12 mouse cellular contexts compared by ENCODE assay signal in the genomic region with DNA sequence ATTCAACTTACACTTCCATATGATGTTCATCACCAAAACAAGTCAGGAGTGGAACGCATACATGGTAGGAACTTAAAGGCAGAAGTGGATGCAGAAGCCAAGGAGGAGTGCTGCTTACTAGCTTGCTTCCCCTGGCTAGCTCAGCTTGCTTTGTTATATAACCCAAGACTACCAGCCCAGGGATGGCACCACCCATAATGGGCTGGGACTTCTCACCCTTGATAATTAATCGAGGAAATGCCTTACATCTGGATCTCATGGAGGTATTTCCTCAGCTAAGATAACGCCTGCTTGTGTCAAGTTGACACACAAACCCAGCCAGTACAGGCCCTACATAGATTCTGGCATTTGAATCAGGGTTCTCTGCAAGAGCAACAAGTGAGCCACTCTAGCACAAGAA. TPM values are rescaled to one million over a fixed set of nuclear protein-coding genes. Genes with fewer than 3 reads are reported as not detected.
"Had no signal": no experiment of that assay in that cellular context is flagged by ENCODE, and none has a peak within 500 bp of the region (broad histone marks: within the 10 kb centered on the region; RNA-seq: fewer than 3 reads in every experiment).

No protein-coding gene starts in this region.

- DNase-seq: liver, postnatal 0 days; lung, embryonic 14.5 days; lung, postnatal 10 days; lung, postnatal 36 days; right cerebral cortex, postnatal 14 days; thymus, adult 2 months; thymus, postnatal 25 days; thymus, postnatal 4 days had no signal

RNA-seq across cellular contexts. Expression of a gene that starts 7.4 kb away (rescaled TPM):
- total RNA-seq: megakaryocyte progenitor cell, adult 5-6 weeks; midbrain, postnatal 0 days; monocyte, adult 5-6 weeks; neutrophil, adult 5-6 weeks had no signal

RNA-seq across cellular contexts. Expression of a gene that starts 15.1 kb away (rescaled TPM):
- total RNA-seq: megakaryocyte progenitor cell, adult 5-6 weeks; midbrain, postnatal 0 days; monocyte, adult 5-6 weeks had no signal

RNA-seq across cellular contexts. Expression of a gene that starts 19.1 kb away (rescaled TPM):
- total RNA-seq: megakaryocyte progenitor cell, adult 5-6 weeks; monocyte, adult 5-6 weeks had no signal
